Mouse (Mus musculus): Measurements from ENCODE around the gene Cntn3. TPM values are rescaled to one million over a fixed set of nuclear protein-coding genes. Genes with fewer than 3 reads are reported as not detected.

The Cntn3 gene
- polyA plus RNA-seq, 1 experiment from 2014 or later: 1.9 TPM

DNA sequence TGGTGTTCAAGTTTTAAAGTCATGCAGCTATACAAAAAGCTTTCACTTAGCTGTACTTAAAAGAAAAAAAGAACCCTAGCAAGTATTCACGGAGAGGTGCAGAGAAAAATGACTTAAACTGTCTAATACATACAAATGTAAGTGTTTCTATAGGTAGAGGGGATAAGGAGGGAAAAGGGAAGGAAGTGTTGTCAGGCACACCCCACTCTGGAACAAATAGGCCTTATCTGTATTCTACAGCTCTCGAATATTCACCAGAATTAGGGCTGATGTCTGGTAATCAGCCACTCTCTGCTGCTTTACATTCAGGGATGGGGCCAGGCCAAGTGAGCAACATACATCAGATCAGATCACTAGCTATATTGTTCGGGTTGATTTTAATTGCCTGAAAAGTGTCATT is 16.4 kb downstream of the Cntn3 start:
- Histone ChIP-seq H3K4me2 (replicated peaks) (no peak overlapping the region), H3K27me3 (no peaks in the 10 kb centered on the region), H3K36me3 (no peaks in the 10 kb centered on the region), H3K9me3 (no peaks in the 10 kb centered on the region), H3K4me1 (replicated peaks) (no peaks in the 10 kb centered on the region), H3K27ac (no peak overlapping the region), H3K4me3 (replicated peaks) (no peak overlapping the region), H3K9ac (replicated peaks) (no peak overlapping the region)
- no peak for ATAC-seq
- 71% methylated on average over 3 of the region's 3 CpGs for WGBS

DNA sequence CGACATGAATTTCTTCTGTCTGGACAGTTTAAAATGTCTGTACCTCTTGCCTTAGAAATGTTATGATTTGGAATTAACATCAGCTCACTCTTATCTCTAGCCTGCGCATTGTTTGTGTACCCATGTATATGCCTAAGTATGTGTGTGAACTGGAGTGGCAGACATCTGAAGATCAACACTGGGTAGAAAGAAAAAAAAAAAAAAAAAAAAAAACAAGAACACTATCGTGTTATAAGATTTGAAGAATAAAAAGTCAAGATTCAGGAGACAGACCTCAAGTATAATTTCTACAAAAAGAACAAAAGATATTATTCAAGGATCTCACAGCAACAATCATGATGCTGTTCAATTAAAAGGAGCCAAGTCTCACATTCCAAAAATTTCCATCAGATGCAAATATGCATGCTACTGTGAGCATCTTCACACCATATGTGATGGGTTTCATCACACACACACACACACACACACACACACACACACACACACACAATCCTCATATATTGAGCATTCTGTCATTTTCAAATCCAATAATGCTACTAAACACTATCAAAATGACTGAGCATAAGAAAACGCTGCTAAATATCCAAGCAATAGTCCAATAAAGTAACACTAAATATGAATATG is 17.0 kb downstream of the Cntn3 start:
- no peak overlapping the region for H3K4me3 ChIP-seq (replicated peaks)
- no peaks in the 10 kb centered on the region for H3K36me3 ChIP-seq
- no peaks in the 10 kb centered on the region for H3K9me3 ChIP-seq
- H3K9ac ChIP-seq (replicated peaks): no peak overlapping the region
- 90% methylated on average over 4 of the region's 4 CpGs for WGBS
- no peak overlapping the region for H3K27ac ChIP-seq
- H3K27me3 ChIP-seq: no peaks in the 10 kb centered on the region
- no peaks in the 10 kb centered on the region for H3K4me1 ChIP-seq (replicated peaks)
- H3K4me2 ChIP-seq (replicated peaks): no peak overlapping the region
- ATAC-seq: no peak

DNA sequence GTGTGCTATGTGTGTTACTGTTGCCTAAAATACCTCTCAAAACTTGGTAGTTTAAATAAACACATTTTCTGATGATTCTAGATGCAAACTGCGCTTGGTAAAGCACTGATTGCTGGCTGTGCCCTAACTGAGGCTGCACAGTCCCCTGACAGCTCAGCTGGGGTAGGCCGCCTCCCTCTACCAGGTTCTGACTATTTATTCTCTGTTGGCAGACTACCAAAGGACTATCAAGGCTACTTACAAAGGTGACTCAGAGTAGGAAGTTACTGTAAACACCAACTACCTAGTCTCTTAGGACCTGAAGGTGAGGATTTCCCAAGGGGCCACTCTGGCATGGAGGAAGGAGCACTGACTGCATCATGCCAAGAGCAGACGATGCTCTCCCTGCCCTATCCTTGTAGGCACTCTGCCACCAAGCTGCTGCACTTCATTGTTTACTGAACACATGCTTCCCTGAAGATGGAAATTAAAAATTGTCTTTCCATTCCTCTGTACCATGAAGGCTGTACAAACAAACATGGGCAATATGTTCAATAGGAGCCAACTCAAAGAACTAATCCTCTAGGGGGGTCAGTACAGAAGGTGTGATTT is 17.7 kb downstream of the Cntn3 start:
- H3K27ac ChIP-seq: no peak overlapping the region
- H3K9me3 ChIP-seq: no peaks in the 10 kb centered on the region
- H3K36me3 ChIP-seq: no peaks in the 10 kb centered on the region
- 83% methylated on average over 3 of the region's 3 CpGs for WGBS
- ATAC-seq: no peak
- no peak overlapping the region for H3K4me2 ChIP-seq (replicated peaks)
- no peak overlapping the region for H3K4me3 ChIP-seq (replicated peaks)
- no peaks in the 10 kb centered on the region for H3K27me3 ChIP-seq
- no peaks in the 10 kb centered on the region for H3K4me1 ChIP-seq (replicated peaks)
- H3K9ac ChIP-seq (replicated peaks): no peak overlapping the region

DNA sequence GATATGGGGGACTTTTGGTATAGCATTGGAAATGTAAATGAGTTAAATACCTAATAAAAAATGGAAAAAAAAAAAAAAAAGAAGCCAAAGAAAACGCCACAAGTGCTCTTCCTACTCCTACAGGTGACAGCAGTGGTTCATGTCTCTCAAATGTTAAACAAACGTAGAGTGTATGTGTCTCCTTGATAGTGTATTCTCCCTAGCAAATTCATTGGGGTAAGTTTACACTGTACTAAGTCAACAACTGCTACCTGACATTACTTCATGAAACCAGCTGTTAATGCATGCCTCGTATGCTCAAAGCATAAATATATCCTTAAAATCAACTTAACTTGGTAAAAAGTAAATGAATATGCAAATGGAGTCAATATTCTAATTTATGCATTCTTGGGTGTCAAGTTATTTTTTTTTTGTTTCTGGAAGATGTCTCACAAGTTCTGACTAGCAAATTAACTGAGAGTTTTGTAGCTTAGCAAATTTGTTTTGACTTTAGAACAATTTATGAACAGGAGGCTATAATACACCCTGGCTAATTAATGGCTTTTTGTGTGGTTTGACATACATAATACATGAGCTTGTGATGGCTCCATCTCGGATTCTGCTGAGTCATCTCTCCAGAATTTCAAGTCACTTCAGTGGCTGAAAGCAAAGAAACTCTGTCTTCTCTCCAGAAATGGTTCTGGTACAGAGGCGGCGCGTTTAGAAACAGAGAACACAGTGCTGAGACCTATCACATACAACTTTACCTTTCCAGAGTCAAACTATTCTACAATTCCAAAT is 31.1 kb downstream of the Cntn3 start:
- H3K4me2 ChIP-seq (replicated peaks): no peak overlapping the region
- no peak overlapping the region for H3K27ac ChIP-seq
- ATAC-seq: no peak
- no peak overlapping the region for H3K9ac ChIP-seq (replicated peaks)
- no peak overlapping the region for H3K4me3 ChIP-seq (replicated peaks)
- H3K27me3 ChIP-seq: no peaks in the 10 kb centered on the region
- no peaks in the 10 kb centered on the region for H3K9me3 ChIP-seq
- WGBS: 83% methylated on average over 7 of the region's 7 CpGs
- H3K36me3 ChIP-seq: no peaks in the 10 kb centered on the region
- 0 out of 2 replicates have a peak, but pooled peaks cover 3% of the 10 kb centered on the region for H3K4me1 ChIP-seq (replicated peaks)

DNA sequence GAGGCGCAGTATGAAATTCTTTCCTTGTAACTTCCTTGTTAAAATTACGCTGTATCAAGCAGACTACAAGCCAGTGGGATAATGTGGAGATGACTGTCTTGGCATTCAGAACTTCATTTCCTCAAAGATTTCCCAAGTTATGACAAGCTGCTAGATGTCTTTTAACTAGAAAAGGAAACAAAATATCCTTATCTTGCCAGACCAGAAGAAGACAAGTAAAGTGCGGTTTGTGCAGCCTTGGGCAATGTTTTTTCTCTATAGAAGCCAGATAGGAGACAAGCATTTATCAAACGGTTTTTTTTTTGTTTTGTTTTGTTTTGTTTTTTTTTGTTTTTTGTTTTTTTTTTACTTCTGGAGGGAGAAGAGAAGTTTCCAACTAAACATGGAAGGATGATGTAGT is 37.3 kb downstream of the Cntn3 start:
- Histone ChIP-seq H3K36me3 (no peaks in the 10 kb centered on the region), H3K27ac (no peak overlapping the region), H3K4me2 (replicated peaks) (no peak overlapping the region), H3K9me3 (no peaks in the 10 kb centered on the region), H3K4me1 (replicated peaks) (no peaks in the 10 kb centered on the region), H3K27me3 (no peaks in the 10 kb centered on the region), H3K9ac (replicated peaks) (no peak overlapping the region), H3K4me3 (replicated peaks) (no peak overlapping the region)
- no peak for ATAC-seq
- WGBS: 85% methylated on average over 4 of the region's 4 CpGs

DNA sequence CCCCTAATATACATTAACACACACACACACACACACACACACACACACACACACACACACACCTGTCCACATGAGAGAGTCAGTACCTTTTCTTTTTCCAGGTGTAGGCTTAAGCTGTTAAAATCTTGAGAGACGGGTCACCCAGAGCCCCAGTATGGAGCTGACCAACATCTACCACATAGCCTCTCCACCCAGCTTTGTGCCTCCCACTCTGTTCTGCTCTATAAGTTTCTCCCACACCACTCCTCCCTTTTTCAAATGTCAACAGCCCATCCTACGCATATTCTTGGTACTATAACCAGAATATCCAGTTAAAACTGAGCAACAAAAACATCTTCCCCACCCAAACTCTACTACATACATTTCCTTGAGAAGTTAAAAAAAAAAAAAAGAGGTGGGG is 49.9 kb downstream of the Cntn3 start:
- Histone ChIP-seq H3K9me3 (no peaks in the 10 kb centered on the region), H3K4me1 (replicated peaks) (no peaks in the 10 kb centered on the region), H3K27me3 (no peaks in the 10 kb centered on the region), H3K4me3 (replicated peaks) (no peak overlapping the region), H3K9ac (replicated peaks) (no peak overlapping the region), H3K27ac (no peak overlapping the region), H3K36me3 (no peaks in the 10 kb centered on the region), H3K4me2 (replicated peaks) (no peak overlapping the region)
- 84% methylated on average over 2 of the region's 2 CpGs for WGBS
- no peak for ATAC-seq

DNA sequence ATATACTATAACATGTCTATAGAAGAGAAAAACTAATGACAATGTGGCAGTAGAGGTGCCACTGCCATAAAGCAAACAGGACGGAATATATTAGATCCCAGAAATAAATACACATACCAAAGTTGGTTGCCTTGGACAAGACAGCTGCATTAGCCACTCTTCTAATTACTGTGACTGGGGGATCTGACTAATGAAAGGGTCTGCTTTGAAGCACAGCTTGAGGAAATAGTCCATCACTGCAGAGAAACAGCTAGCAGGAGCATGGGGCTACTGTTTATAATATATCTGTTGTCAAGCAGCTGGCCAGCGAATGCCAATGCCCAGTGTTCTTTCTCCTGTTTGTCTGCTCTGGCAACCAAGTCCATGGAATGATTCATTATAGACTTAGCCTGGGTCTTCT is 51.9 kb downstream of the Cntn3 start:
- Histone ChIP-seq H3K4me1 (replicated peaks) (no peaks in the 10 kb centered on the region), H3K27me3 (no peaks in the 10 kb centered on the region), H3K4me2 (replicated peaks) (no peak overlapping the region), H3K27ac (no peak overlapping the region), H3K9me3 (no peaks in the 10 kb centered on the region), H3K36me3 (no peaks in the 10 kb centered on the region), H3K4me3 (replicated peaks) (no peak overlapping the region), H3K9ac (replicated peaks) (no peak overlapping the region)
- no peak for ATAC-seq
- WGBS: 77% methylated on average over 2 of the region's 2 CpGs

DNA sequence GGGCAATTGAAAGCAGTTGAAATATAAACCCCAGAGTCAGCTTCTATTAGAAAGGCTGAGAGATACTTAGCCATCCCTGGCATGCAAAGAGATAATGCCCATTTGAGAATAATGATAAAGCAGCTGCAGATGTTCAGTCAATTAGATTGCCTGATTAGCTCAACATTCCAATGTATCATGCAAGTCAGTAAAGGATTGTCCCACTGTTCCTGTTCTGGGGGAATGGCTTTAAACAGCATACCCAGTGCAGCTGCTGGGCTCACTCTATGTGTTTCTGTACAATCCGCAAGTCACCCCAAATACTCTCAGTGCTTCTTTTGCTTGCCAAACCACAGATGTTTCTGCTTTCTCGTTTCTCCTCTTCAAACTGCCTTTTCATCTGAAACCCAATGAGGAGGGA is 57.7 kb downstream of the Cntn3 start:
- Histone ChIP-seq H3K27me3 (no peaks in the 10 kb centered on the region), H3K4me1 (replicated peaks) (no peaks in the 10 kb centered on the region), H3K36me3 (no peaks in the 10 kb centered on the region), H3K27ac (no peak overlapping the region), H3K9ac (replicated peaks) (no peak overlapping the region), H3K4me2 (replicated peaks) (no peak overlapping the region), H3K4me3 (replicated peaks) (no peak overlapping the region), H3K9me3 (no peaks in the 10 kb centered on the region)
- 85% methylated on average over 2 of the region's 2 CpGs for WGBS
- no peak for ATAC-seq

DNA sequence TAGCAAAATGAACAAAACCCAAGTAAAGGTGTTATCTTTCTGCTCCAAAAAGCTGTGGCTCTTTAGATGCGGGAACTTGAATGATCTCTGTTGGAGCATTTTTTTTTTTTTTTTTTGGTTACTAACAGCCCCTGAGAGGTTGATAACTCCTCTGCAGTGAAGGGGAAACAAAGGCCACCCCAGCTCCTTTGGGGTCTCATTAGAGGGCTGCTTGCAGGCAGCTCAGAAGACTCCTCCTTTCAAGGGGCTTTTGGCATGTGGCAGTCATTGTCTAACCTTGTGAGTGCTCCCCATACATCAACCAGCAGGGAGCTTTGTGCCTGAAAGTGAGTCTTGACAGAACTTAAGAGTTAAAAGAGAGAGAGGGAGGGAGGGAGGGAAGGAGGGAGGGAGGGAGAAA is 60.8 kb downstream of the Cntn3 start:
- Histone ChIP-seq H3K4me1 (replicated peaks) (no peaks in the 10 kb centered on the region), H3K9ac (replicated peaks) (no peak overlapping the region), H3K36me3 (no peaks in the 10 kb centered on the region), H3K27me3 (no peaks in the 10 kb centered on the region), H3K4me2 (replicated peaks) (no peak overlapping the region), H3K4me3 (replicated peaks) (no peak overlapping the region), H3K9me3 (no peaks in the 10 kb centered on the region), H3K27ac (no peak overlapping the region)
- WGBS: 5% methylated on average over 1 of the region's 1 CpGs
- ATAC-seq: peak; percentile 75

DNA sequence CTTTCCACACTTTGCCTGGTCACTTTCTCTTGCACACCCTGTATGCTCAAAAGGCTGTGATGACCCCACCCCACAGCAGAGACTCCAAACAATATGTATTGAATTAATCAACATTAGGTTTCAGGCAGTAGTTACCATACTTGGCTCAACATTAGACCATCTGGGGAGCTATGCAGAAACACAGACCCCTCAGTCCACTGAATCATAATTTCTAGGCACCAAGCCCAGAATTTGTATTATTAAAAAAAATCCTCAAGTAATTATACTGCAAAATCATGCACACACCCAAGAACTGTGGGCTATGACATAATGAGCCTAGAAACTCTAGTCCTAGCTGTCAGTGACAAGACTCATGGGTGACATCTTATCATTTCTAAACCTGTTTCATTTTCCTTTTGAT is 87.4 kb downstream of the Cntn3 start:
- Histone ChIP-seq H3K4me1 (replicated peaks) (no peaks in the 10 kb centered on the region), H3K4me2 (replicated peaks) (no peak overlapping the region), H3K4me3 (replicated peaks) (no peak overlapping the region), H3K27me3 (no peaks in the 10 kb centered on the region), H3K9ac (replicated peaks) (no peak overlapping the region), H3K36me3 (no peaks in the 10 kb centered on the region), H3K9me3 (no peaks in the 10 kb centered on the region), H3K27ac (no peak overlapping the region)
- ATAC-seq: no peak

DNA sequence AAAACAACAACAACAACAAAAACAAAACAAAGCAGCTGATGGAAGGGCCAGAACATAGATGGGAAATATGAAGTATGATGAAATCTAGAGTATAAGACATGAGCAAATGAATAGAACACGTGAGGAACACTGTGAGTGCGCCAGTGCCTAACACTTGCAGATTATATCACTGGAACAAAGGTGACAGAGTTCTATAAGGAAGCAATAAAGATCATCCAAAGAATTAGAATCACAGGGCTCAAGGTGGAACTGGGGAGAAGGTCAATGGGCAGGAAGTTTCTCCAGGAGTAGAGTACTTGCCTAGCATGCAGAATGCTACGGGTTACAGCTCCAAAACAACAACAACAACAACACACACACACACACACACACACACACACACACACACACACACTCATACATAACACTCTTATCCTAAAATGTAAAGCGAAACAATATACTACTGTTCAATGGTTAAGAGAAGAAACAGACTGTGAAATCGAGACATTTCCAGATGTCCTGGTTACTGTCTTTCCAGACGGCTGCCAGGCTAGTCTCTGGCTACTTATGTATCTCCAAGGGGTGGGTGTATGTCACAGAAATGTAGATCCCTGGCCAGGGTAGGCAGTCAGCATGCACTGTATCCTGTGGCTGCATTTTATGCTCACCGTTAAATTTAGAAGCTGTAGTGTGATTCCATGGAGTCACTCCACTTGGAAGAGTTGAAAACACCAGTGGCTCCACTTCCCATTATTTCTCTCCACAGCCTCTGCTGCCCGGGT is 94.4 kb downstream of the Cntn3 start:
- H3K27me3 ChIP-seq: no peaks in the 10 kb centered on the region
- H3K27ac ChIP-seq: no peak overlapping the region
- 88% methylated on average over 8 of the region's 8 CpGs for WGBS
- H3K36me3 ChIP-seq: no peaks in the 10 kb centered on the region
- no peak for ATAC-seq
- no peak overlapping the region for H3K4me2 ChIP-seq (replicated peaks)
- no peaks in the 10 kb centered on the region for H3K4me1 ChIP-seq (replicated peaks)
- H3K9ac ChIP-seq (replicated peaks): no peak overlapping the region
- no peak overlapping the region for H3K4me3 ChIP-seq (replicated peaks)
- no peaks in the 10 kb centered on the region for H3K9me3 ChIP-seq

DNA sequence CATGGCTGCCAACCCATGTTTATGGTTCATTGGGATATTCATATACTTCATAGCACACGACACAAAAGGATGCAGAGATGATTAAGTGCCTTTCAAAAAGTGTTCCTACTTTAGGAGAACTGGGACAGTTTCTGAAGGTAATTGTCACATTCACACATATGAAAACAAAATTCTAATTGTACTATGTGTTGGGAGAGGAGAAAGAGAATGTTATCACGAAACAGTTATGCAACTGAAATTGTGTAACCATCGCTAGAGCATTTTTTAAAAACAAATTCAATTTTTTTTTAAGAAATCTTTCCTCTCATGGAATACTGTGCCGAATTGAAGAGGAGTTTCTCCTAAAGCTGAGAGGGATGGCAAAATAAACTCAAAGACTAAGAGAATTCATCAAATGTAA is 134.5 kb downstream of the Cntn3 start:
- H3K9me3 ChIP-seq: no peaks in the 10 kb centered on the region
- H3K4me2 ChIP-seq (replicated peaks): no peak overlapping the region
- ATAC-seq: no peak
- WGBS: 87% methylated on average over 4 of the region's 4 CpGs
- H3K4me3 ChIP-seq (replicated peaks): no peak overlapping the region
- no peaks in the 10 kb centered on the region for H3K27me3 ChIP-seq
- no peaks in the 10 kb centered on the region for H3K36me3 ChIP-seq
- no peak overlapping the region for H3K9ac ChIP-seq (replicated peaks)
- H3K27ac ChIP-seq: no peak overlapping the region
- no peaks in the 10 kb centered on the region for H3K4me1 ChIP-seq (replicated peaks)

All from midbrain, embryonic 13.5 days (tissue).